Mouse (Mus musculus): ENCODE data around the gene Rbm17. TPM values are rescaled to one million over a fixed set of nuclear protein-coding genes. Genes with fewer than 3 reads are reported as not detected.

Rbm17 gene
- polyA plus RNA-seq, 1 experiment from 2014 or later = 46.9 TPM

DNA sequence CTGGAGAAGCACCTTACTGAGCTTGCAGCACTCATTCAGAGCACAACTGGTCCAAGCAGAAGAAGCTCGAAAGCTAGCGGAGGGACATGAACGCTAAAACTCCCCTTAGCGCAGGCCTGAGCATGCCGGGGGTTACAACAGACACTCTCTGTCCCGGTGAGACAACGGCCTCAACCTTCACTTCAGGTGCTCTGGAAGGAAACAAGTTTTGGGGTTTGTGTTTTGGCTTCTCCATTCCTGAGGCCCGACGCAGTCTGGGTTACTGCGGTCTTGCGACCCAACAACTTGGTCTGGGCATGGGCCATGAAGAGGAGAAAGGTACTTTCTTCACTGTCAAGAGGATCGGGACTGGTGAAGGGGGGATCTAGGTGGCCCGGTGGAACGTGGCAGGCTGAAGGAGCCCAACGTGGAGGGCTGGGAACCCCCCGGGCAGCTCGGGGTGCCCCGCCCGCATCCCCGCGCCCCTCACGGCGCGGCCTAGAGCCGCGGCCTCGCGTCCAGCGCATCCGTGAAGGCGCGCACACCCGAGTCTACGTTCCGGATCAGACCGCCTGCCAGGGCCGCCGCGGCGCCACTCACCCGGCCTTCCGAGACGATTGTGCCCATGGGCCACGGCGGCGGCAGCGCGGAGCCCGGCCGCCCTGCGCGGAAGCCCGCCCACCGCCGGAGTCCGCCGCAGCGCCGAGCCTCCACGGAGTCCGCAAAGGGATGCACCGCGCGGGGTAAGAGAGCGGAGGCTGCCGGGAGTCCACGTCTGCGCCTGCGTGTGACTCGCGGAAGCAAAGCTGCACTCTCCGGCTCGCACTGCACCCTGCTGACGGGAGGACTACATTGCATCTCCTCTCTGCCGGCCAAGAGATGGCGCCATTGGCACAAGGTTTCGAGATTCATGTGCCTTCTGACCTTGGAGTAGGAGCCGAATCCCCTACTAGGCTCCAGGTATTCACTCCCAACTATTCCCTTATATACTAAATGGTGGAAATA, 1.2 kb downstream of the Rbm17 start:
- Histone ChIP-seq H3K4me2 (ENCODE audit: low read depth, low read length) (peak overlapping the region; percentile 84), H3K4me3 (ENCODE audit: low read depth, low read length) (peak overlapping the region; percentile 98), H3K9me3 (ENCODE audit: low read length) (no peaks in the 10 kb centered on the region), H3K27me3 (ENCODE audit: insufficient read depth, low read length) (no peaks in the 10 kb centered on the region), H3K27ac (ENCODE audit: low read depth) (peak overlapping the region; percentile 82), H3K9ac (replicated peaks) (peak overlapping the region; percentile 99), H3K4me1 (ENCODE audit: insufficient read depth) (peaks cover 6% of the 10 kb centered on the region; the same call in 1 of the 2 replicates), H3K36me3 (replicated peaks; ENCODE audit: insufficient read depth, low read length) (peaks cover 24% of the 10 kb centered on the region)
- no peak for TF ChIP-seq EP300 (IDR thresholded peaks at IDR 0.05; ENCODE audit: low read depth)
- TF ChIP-seq CTCF (IDR thresholded peaks at IDR 0.05; ENCODE audit: low read depth) = peak; percentile 100
- DNase-seq (peak; percentile 96), ATAC-seq (peak; percentile 99)
- WGBS (ENCODE audit: insufficient replicate concordance) = 3% methylated on average over 65 of the region's 78 CpGs

GRCm38 (mm10) chr2:11601795-11602194, 2.2 kb downstream of the Rbm17 start:
- Histone ChIP-seq H3K27ac (ENCODE audit: low read depth) (no peak overlapping the region), H3K4me3 (ENCODE audit: low read depth, low read length) (peak overlapping the region; percentile 98), H3K9me3 (ENCODE audit: low read length) (no peaks in the 10 kb centered on the region), H3K4me1 (ENCODE audit: insufficient read depth) (peaks cover 6% of the 10 kb centered on the region; the same call in 1 of the 2 replicates), H3K27me3 (ENCODE audit: insufficient read depth, low read length) (no peaks in the 10 kb centered on the region), H3K9ac (replicated peaks) (peak overlapping the region; percentile 99), H3K36me3 (replicated peaks; ENCODE audit: insufficient read depth, low read length) (peaks cover 34% of the 10 kb centered on the region), H3K4me2 (ENCODE audit: low read depth, low read length) (peak overlapping the region; percentile 84)
- DNase-seq (no peak), ATAC-seq (no peak)
- WGBS (ENCODE audit: insufficient replicate concordance) = 79% methylated on average over 6 of the region's 6 CpGs
- TF ChIP-seq CTCF (IDR thresholded peaks at IDR 0.05; ENCODE audit: low read depth) (no peak), EP300 (IDR thresholded peaks at IDR 0.05; ENCODE audit: low read depth) (no peak)

DNA sequence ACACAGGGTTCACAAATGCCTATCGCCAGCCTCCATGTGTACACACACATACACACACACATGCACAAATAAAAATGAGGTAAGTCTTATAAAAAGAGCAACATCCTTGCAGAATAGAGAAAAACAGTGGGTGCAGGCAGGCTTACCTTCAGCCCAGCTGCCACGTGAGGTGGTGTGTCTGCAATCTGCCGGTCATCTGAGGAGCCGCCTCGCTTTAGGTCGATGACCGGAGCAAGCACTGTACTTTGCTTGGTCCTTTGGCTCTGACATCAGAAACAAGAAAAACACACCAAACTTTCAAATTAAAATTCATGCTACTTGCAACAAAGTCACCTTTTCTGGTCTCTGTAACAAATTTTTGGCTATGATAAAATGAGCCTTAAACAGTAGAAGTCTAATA, 6.0 kb downstream of the Rbm17 start:
- no peaks in the 10 kb centered on the region for H3K9me3 ChIP-seq (ENCODE audit: low read length)
- H3K4me3 ChIP-seq (ENCODE audit: low read depth, low read length) = no peak overlapping the region
- TF ChIP-seq CTCF (IDR thresholded peaks at IDR 0.05; ENCODE audit: low read depth) = no peak
- no peak for TF ChIP-seq EP300 (IDR thresholded peaks at IDR 0.05; ENCODE audit: low read depth)
- DNase-seq (no peak), ATAC-seq (peak; percentile 49)
- H3K4me1 ChIP-seq (ENCODE audit: insufficient read depth) = peaks cover 6% of the 10 kb centered on the region; the same call in 1 of the 2 replicates
- H3K27me3 ChIP-seq (ENCODE audit: insufficient read depth, low read length) = no peaks in the 10 kb centered on the region
- H3K27ac ChIP-seq (ENCODE audit: low read depth) = no peak overlapping the region
- peaks cover 53% of the 10 kb centered on the region for H3K36me3 ChIP-seq (replicated peaks; ENCODE audit: insufficient read depth, low read length)
- no peak overlapping the region for H3K4me2 ChIP-seq (ENCODE audit: low read depth, low read length)
- no peak overlapping the region for H3K9ac ChIP-seq (replicated peaks)
- WGBS (ENCODE audit: insufficient replicate concordance) = 93% methylated on average over 7 of the region's 7 CpGs

- DNase-seq = peak; percentile 18
- no peaks in the 10 kb centered on the region for H3K9me3 ChIP-seq (ENCODE audit: low read length)
- WGBS (ENCODE audit: insufficient replicate concordance) = 60% methylated on average over 2 of the region's 2 CpGs
These were observed 7.3 kb downstream of the Rbm17 start for GRCm38 (mm10) chr2:11596690-11597089.

DNA sequence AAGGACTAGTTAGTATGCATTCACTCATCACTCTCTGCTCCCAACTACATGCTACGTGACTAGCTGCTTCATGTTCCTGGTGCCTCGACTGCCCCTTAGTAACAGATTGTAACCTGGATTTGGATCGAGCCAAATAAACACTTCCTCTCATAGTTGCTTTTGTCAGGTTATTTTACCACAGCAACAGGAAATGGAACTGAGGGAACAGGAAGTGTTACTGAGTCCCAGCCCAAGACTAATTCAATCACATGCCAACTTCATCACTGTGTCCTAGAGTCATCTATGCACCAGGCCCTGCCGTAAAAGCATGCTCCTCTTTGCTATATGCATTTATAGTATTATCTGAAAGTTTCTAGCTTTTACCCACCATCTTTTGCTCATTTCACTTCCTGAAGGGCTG, 16.0 kb downstream of the Rbm17 start:
- H3K4me1 ChIP-seq (ENCODE audit: insufficient read depth) = no peaks in the 10 kb centered on the region
- H3K9ac ChIP-seq (replicated peaks) = no peak overlapping the region
- H3K9me3 ChIP-seq (ENCODE audit: low read length) = no peaks in the 10 kb centered on the region
- no peak for DNase-seq
- H3K27me3 ChIP-seq (ENCODE audit: insufficient read depth, low read length) = no peaks in the 10 kb centered on the region
- peak overlapping the region; percentile 51; the same call in 1 of the 2 replicates for H3K27ac ChIP-seq (ENCODE audit: low read depth)
- no peak for ATAC-seq
- peaks cover 88% of the 10 kb centered on the region for H3K36me3 ChIP-seq (replicated peaks; ENCODE audit: insufficient read depth, low read length)
- WGBS (ENCODE audit: insufficient replicate concordance) = 69% methylated on average over 4 of the region's 4 CpGs
- H3K4me3 ChIP-seq (ENCODE audit: low read depth, low read length) = no peak overlapping the region
- TF ChIP-seq CTCF (IDR thresholded peaks at IDR 0.05; ENCODE audit: low read depth) (no peak), EP300 (IDR thresholded peaks at IDR 0.05; ENCODE audit: low read depth) (no peak)
- H3K4me2 ChIP-seq (ENCODE audit: low read depth, low read length) = no peak overlapping the region

More at GRCm38 (mm10) chr2:11596690-11597089, 7.3 kb downstream of the Rbm17 start:
- Histone ChIP-seq H3K4me3 (ENCODE audit: low read depth, low read length) (no peak overlapping the region), H3K4me2 (ENCODE audit: low read depth, low read length) (no peak overlapping the region), H3K4me1 (ENCODE audit: insufficient read depth) (peaks cover 4% of the 10 kb centered on the region; the same call in 1 of the 2 replicates), H3K36me3 (replicated peaks; ENCODE audit: insufficient read depth, low read length) (peaks cover 65% of the 10 kb centered on the region), H3K27ac (ENCODE audit: low read depth) (no peak overlapping the region), H3K9ac (replicated peaks) (no peak overlapping the region), H3K27me3 (ENCODE audit: insufficient read depth, low read length) (no peaks in the 10 kb centered on the region)
- ATAC-seq = peak; percentile 62
- TF ChIP-seq CTCF (IDR thresholded peaks at IDR 0.05; ENCODE audit: low read depth) = no peak; the same call in 1 of the 2 replicates
- 0 out of 2 replicates have a peak, but pooled peaks have one; percentile 16 for TF ChIP-seq EP300 (IDR thresholded peaks at IDR 0.05; ENCODE audit: low read depth)

DNA sequence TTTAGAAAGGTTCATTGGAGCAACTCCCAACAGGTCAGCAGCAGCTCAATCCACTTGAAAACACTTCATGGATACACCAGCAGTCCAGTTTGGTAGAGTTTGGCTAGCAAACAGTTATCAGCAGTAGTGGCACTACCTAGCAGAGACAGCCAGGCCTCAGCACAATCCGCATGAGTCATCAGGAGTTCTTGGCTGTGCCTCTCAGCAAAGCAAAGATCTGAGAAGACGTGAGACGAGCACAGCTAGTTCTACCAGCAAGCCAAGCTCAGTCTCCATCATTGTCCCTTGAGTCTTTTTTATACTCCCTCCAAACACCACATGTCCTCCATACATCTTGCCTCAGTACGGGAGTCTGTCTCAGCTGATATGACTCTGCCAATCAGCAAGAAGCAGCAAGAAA, 24.6 kb downstream of the Rbm17 start:
- Histone ChIP-seq H3K4me2 (ENCODE audit: low read depth, low read length) (no peak overlapping the region), H3K36me3 (replicated peaks; ENCODE audit: insufficient read depth, low read length) (peaks cover 8% of the 10 kb centered on the region), H3K4me1 (ENCODE audit: insufficient read depth) (no peaks in the 10 kb centered on the region), H3K27ac (ENCODE audit: low read depth) (no peak overlapping the region), H3K9me3 (ENCODE audit: low read length) (peaks cover 4% of the 10 kb centered on the region; the same call in 1 of the 2 replicates), H3K27me3 (ENCODE audit: insufficient read depth, low read length) (no peaks in the 10 kb centered on the region), H3K9ac (replicated peaks) (no peak overlapping the region), H3K4me3 (ENCODE audit: low read depth, low read length) (no peak overlapping the region)
- no peak for DNase-seq
- no peak for TF ChIP-seq CTCF (IDR thresholded peaks at IDR 0.05; ENCODE audit: low read depth)
- no peak for TF ChIP-seq EP300 (IDR thresholded peaks at IDR 0.05; ENCODE audit: low read depth)
- ATAC-seq = no peak
- 87% methylated on average over 4 of the region's 4 CpGs for WGBS (ENCODE audit: insufficient replicate concordance)
